Mouse (Mus musculus) mouse trophoblast stem cell (cell line): ENCODE data around the gene Nepn.
"Not testable (repeated sequence)": the region's sequence is repeated elsewhere in the genome, so short reads cannot be mapped to it uniquely, and the experiment has no call there.

Source experiments
- in situ Hi-C, 2 experiments: fragments of 300-500 bp; cut with MseI, MboI; formaldehyde crosslinking; loops; 2 replicates in 1 of 2; 3 replicates in 1 of 2; pipeline ENCODE4 v1.15.1; 2025

Gene Nepn

DNA sequence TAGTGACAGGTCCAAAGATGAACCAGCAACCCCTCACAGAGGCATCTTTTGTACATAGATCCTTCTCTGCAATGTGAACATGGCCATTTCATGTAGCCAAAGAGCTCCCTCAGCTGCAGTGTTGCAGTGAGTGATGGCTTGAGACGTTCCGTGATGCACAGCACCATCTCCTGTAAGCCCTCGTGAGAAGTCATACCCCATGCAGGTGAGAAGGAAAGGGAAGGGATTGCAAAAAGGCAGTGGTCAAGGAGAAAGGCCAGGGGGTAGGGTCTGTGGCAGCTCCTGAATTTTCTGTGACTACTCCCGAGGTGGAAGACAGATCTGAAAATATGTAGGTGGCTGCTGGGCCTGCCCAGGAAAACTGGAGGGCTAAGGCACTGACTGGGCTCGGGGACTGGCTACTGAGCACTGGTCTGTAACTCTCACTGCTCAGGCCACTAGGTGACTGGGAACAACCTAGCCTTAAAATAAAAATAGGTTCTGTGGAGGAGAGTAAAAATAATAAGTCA is at the start of gene Nepn:
TSS of gene Nepn (plus strand) at position 51 of the 509 bp plus-strand sequence.
- in situ Hi-C loops = no loop called here

DNA sequence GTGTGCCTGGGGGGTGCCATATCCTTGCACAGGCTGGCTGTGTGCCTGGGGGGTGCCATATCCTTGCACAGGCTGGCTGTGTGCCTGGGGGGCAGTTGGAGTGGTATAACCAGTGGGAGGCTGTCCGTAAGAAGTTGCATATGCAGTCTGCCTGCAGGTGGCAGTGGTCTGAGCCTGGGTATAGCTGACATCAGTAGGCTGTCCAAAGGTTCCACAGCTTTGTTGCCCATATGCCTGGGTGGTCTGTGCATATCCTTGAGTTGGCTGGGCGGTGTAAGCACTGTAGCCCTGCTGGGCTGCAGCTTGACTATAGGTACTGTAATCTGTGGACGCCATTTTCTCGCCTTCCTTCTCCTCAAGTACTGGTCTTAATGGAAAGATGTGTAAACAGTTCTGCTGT is 45.4 kb upstream of the Nepn start:
- in situ Hi-C loops = not testable (repeated sequence)

DNA sequence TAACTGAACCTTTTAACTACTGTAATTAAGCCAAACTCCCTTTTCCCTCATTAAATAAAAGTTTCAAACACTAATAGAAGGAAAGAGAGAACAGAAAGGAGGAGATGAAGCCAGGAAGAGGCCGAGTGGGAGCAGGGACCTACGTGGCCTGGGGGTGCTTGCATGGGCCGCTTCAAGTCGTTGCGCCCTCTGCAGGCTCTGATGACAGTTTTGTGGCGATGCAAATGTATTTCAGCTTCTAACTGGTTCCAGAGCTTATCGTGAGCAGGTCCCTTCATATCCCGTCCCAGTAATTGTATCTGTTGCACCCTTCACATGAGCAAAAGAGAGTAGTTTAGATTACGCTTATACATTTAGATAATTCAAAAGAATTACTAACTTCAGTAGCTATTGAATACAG is 35.6 kb upstream of the Nepn start:
- in situ Hi-C loops = no loop called here

DNA sequence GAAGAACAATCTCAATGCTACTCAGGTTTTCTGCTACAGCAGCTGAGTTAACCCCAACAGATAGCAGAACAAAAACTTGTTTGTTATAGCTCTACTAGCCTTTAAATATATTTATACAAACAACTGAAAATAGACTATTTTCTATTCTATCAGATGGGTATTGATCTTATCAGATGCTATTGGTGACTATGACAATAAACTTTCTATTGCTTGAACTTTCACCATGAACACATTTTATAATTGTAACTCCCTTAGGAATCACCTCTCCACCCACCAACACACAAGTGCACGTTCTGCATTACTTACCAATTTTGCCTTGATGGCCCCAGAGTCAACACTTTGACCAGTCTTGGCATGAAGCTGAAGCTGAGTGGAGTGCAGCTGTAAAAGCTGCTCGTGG is 30.3 kb upstream of the Nepn start, which contains the start of gene Gm26741:
TSS of gene Gm26741 (plus strand) at position 301 of the 400 bp plus-strand sequence.
- in situ Hi-C loops = no loop called here

DNA sequence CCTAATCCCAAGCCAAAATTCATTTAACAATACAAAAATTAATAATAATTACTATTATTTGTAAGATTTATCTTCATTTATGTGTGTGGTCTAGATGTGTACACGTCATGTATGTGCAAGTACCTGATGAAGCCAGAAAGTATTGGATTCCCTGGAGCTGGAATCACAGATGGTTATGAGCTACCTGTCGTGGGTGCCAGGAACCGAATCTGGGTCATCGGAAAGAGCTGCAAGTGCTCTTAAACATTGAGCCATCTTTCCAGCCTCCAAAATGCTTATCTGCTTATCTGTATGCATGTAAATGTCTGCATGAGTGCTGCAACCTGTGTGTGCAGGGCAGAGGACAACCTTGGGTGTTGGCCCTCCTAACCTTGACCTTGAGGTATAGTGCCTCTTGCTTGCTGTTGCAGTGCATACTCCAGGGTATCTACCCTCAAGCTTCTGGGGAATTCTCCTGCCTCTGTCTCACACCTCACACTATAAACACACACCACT is 28.5 kb upstream of the Nepn start:
- in situ Hi-C loops = no loop called here

DNA sequence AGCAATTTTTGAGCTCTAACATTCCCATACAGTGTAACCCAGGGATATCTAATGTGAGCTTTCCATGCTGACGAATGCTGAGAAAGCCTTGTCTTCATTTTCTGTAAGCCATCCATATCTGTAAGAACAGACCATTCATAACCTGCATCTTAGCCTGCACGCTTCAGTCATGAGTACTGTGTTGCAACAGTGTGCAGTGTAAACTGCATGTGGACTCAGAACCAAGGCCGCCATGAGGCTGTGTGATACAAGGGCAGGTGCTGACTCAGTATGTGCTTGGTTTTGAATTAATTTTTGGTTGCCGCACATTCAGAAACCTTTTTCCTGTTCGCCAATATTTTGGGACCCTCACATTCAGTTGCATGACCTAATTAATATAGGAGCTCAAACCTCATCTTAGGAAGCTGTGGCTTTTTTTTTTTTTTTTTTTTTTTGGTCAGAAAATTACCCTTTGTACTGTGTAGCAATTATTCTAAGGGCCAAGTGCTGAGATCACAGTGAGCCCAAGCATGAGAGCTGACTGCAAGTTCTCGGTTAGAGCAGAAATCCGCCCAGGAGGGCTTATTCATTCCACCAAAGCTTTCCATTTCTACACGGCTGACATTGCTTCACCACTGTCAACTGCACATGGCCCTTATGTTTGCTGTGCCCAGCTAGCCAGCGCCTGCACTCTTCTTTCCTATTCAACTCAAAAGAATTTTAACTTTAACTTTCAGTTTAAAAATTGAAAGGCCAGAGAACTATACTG is 27.7 kb upstream of the Nepn start:
- in situ Hi-C loops = no loop called here

DNA sequence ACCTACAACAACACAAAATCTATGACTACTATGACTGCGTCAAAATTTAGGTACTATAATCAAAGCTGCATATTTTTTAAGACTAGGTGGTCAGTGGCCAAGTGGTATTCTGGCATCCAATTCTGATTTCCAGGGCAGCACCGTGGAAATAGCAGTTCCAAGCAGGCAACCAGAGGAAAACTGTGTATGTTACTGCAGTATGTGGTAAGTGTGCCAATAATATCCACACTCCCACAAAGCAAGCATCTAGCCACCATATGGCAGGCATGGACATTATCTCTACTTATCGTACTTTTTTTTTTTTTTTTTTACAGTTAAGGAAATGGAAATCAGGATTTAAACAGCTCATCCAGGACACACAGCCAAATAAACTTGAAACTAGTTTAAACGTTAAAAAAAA is 20.4 kb upstream of the Nepn start:
- in situ Hi-C loops = no loop called here

DNA sequence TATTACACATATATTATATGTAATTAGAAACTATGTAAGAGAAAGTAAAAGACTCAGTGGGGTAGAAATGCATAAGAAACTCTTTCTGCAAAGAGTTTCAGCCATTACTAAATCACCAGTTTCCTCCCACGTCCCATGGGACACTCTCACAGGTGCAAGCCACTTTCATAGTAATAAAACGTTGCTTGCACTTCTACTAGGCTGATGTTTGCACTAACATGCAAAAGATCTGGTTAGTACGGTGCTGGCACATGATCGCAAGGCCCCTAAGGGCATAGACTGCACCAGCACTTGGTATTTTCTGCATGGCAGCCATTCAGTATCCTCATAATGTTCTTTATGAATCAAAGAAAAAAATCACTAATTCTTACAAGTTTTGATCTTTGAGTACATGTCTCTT is 14.9 kb upstream of the Nepn start:
- in situ Hi-C loops = no loop called here

DNA sequence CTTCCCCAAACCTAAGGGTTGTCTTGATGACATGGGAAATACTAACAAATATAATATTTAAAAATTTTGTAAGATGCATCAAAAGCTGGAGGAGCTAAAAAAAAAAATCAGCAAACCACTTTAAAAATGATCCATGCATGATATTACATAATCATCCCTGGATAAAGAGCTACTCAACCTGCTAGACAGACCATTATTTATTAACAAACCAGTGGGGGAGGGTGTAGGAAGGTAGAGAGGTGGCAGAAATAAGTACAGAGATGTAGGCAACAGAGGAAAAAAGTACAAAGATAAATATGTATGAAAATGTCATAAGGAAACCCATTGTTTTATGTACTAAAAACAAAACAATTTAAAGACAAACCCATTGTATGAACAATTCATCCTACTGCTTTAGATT is 14.1 kb upstream of the Nepn start:
- in situ Hi-C loops = no loop called here

DNA sequence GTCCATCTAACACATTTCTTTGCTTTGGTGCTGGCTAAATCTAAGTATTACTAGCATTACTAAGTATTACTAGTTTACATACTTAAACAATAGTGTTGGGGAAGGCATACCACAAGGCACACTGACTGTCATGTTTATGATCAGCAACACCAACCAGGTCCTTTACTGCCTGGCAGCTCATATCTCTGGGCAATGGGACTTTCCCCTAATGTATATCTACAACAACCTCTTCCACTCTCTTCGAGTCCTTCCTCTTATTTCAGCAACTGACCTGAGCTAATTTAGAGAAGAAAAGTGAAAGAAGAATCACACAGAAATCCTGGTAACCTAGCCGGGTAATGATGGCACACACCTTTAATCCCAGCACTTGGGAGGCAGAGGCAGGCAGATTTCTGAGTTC is 12.3 kb upstream of the Nepn start:
- in situ Hi-C loops = no loop called here

DNA sequence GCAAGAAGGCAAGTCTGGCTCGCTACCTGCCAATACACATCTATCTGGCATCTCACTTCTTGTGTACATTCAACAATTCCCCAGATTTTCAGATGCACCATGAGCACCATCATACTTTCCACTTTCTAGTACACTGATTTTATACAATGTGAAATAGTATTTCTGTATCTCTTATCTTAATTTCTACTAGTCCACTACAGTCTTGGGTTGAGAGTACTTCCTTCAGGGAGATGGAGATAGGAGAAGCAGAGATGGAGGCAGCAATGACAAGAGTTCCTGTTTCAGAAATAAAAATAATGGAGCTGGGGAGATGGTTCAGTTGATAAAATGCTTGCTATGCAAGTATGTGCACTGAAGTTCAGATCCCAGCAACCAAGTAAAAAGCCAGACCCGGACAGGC is 11.0 kb upstream of the Nepn start:
- in situ Hi-C loops = no loop called here

DNA sequence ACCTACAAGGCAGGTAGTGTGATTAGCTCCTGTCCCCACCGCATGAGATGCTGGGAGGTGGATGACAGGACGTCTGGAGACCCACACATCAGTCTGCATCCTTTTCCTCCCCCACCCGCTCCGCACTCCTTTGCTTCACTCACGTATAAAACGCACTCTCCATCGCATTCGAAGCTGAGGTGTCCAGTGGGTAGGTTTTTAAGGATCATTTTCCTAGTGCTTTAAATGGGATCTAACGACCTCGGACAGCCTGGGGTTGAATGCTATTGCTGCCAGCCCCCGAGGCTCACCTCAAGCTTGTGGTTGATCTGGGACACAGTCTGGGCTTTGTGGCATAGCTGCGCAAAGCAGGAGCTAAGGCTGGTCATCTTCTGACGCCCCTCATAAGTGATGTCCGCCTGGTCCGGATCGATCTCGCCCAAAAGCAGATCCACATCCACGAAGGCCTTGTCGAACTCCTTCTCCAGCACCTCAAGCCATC is 7.4 kb upstream of the Nepn start:
- in situ Hi-C loops = no loop called here

DNA sequence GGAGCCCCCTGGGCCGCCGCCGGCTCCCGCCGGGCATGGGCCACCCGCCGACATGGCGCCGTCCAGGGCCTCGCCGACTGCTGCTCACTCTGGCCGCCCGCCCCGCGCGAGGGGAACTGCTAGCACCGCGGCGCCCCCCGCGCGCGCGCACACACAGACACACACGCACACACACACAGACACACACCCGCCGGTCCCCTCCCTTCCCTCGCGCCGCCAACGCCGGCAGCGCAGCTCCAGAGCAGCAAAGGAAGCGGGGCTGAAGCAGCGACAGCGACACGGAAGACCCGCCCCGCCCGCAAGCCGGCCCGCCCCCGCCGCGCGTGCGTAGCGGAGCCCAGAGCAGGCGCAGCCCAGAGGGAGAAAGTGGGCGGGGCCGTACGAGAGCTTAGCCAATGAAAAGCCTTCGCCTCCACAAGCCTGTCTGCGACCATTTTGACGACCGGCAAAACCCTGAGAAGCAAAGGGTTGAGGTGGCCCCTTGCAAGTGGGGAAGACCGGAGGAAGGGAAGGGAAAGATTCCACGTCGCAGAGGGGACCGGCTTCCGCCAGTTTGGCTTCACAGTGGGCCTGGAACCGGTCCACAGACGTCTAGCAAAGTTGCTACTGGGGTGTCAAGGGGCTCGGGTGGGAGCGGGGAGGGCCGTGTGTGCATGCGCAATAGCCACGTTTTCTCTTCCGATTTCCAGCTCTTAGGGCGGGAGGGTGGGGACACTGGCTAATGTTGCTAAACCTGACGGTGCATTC is 6.8 kb upstream of the Nepn start, which contains the start of gene Gopc:
TSS of gene Gopc (minus strand) at position 280 of the 747 bp plus-strand sequence.
- in situ Hi-C loops = no loop called here

DNA sequence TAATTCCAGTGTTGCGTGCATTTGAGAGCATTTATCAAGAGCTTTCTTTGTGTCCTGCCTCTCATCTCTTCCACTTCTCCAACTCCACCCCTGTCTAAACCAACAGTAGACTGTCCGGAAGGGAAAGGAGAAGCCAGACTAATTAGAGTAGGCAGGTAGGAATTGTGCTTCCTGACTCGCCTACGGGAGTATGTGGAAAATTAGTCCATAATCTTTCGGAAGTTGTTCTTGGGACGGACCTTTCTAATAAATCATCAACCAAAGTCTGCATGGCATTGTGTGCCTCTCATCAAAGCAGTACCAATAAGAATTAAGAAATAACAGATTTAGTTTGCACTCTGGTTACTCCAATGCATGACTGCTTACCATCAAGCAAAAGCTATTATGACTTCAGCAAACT is 5.8 kb upstream of the Nepn start:
- in situ Hi-C loops = no loop called here

DNA sequence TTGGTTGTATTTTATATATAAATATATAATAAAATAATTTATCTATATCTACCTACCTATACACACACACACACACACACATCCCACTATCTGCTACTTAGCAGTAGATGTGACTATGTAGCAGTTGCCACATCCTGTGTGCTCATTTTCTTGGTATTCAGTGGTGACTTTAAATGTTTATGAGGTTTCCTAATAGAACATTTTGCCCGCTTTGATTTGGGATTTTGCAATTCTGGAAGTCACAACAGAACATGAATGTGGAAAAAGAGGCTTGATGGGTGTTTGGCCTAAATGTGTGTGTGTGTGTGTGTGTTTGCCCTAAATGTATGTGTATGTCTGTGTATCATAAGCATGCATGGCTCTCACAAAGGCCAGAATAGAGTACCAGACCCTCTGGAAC is 5.2 kb upstream of the Nepn start:
- in situ Hi-C loops = no loop called here

DNA sequence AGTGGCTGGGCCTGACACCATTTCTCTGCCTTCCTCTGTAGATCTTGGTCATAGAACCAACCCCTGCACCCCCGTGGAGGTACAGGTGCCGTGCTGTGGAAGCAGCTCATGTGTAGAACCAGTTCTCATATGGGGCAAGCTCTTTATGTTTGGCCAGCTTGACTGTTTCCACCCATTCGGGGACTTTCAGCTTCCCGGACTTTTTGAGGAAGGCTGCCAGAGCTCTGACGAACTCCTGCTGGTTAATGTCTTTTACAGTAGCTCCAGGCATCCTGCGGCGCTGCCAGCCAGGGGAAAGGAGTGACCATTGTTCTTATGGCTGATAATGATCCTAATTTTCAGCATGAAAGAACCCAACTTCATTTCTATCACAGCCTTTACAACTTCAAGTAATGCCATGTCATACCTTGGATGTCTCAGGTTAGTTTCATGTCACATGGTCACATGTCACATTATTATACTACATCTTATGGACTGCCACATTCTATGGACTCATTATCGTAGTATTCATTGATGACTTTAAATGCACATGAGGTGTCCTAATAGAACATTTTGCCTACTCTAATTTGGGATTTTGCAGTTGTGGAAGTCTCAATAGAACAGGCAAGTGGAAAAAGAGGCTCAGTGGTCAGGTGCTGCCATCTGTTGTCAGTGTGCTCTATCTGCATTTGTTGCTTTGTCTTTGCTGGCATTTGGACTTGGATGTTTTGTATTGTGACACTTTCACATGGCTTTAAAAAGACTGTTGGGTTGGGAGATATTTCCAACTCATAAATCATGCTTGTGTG is 3.8 kb upstream of the Nepn start:
- in situ Hi-C loops = no loop called here

DNA sequence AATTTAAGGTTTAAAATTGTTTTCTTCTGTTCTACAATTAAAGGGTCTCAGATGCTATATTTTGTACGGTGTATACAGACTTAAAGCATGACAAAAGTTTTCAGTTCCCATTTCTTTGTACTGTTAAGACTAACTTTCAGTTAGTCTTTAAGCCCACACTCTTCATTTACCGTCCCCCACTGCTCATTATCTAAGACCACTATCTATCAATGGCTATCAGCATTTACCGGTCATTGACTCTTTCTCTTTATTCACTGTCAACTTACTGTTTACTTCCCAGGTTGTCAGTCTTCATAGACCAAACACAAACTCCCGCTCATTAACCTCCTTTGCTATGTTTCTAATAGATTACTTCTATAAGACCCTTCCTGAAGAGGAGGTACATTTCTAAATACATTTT is 1.6 kb upstream of the Nepn start:
- in situ Hi-C loops = no loop called here

DNA sequence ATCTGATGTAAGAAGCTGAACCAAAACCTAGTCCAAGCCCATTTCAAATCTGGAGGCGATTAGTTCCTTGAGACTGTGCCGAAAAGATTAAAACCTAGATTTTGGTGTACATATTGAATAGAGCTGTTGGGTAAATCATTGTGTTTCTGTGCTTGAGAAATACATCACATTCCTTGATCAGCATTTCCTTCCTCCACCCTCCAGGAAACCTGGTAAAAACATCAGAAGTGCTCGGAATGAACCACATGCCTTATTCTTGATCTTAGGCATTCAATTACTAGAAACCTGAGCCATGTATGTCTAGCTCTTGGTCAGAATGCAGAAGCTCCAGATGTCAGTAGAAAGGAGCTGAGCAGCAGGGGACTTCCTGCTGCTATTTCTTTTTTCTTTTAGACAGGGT is 666 bp downstream of the Nepn start:
- in situ Hi-C loops = no loop called here

DNA sequence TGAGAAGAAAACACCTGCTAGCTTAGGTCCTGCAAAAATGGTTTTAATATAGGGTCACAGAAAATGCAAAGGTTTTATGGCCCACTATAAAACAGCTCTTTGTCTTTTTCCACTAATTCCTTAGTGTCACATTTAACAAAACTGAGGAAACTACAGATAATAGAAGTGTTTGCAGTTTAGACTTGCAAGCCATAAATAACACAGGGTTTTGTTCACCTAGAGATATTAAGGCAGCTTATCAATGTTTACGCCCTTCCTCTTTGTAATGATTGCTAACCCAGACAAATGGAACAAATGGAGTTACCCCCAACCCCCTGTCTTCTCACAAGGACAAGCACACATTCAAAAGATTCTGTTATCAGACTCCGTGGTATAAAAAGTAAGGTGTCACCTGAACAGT is 2.4 kb downstream of the Nepn start:
- in situ Hi-C loops = no loop called here

DNA sequence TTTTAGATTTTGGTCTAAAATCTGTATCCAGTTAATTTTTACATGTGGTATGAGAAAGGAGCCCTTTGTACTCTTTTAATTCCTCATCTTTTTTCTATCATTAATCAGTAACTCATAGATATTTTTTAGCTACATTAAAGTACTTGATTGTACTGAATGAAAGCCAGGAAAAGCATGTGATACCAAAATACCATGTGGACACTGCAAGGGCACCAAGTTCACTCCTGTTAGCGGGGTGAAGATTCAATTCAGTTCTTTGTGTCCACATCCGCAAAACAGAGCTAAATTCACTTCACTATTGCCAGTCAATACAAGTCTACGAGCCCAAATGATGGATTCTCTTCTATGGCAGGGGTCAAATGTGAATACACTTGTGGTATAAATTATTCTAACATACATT is 7.9 kb downstream of the Nepn start:
- in situ Hi-C loops = no loop called here

DNA sequence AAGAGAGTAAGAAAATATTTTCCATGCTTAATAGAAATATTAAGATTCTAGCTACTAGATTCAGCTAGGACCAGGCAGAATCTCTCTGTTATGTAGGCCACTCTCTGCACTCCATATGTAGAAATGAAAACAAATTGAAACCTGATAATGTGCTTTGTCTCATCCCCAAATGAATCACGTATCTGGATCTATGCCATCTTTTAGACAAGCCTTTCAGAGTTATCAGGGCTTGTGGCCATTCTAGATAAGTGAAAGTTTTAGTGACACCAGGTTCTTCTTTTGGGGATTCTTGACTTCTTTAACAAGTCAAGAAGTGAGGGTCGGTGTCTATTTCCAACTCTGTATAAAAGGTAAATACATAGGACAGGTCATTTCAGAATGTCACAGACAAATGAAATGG is 9.9 kb downstream of the Nepn start:
- in situ Hi-C loops = no loop called here

DNA sequence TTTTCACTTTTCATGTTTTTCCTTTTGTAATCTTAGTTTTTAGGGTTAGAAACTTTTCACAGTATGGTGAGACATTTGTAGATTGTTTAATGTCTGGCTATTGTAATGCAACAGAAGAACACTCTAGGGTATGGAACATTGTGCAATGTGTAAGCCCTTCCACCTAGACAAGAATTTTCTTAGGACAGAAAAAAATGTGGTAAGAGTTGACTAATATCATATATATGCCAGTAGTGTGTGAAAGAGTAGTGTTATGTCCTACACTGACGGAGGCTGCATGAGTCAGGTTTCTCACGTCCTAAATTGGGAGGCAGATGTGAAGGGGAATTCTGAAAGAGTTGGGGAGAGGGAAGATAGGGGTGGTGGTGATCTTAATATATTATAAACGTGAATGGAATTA is 10.9 kb downstream of the Nepn start:
- in situ Hi-C loops = no loop called here
